Mouse (Mus musculus) fibroblast of lung, adult 2 months (primary cell): Measurements from ENCODE around the gene Gm47959.

ENCODE experiments used
- DNase-seq: peaks from one replicate; pipeline ENCODE4 v3.0.0-alpha.2; 2011; ENCODE audit warnings: low read depth

Gene Gm47959

DNA sequence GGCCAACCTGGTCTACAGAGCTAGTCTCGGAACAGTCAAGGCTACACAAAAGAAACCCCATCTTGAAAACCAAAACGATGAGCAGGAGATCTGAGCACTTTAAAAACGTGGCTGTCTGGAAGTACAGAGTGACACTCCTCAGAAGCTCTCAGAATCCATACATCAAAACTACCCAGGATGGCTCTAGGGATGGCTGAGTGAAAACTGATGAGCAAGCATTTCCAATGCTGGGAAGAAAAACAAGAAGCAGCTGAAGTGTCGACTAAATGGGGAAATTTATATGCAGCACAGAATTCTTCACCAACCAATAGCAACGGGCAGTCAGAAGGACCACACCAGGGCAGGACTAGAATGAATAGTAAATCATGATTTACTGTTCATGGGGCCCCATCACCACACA lies 34.2 kb downstream of the Gm47959 start:
- no peak for DNase-seq

GRCm38 (mm10) chr1:83036892-83037667 lies 36.7 kb downstream of the Gm47959 start:
- no peak for DNase-seq

DNA sequence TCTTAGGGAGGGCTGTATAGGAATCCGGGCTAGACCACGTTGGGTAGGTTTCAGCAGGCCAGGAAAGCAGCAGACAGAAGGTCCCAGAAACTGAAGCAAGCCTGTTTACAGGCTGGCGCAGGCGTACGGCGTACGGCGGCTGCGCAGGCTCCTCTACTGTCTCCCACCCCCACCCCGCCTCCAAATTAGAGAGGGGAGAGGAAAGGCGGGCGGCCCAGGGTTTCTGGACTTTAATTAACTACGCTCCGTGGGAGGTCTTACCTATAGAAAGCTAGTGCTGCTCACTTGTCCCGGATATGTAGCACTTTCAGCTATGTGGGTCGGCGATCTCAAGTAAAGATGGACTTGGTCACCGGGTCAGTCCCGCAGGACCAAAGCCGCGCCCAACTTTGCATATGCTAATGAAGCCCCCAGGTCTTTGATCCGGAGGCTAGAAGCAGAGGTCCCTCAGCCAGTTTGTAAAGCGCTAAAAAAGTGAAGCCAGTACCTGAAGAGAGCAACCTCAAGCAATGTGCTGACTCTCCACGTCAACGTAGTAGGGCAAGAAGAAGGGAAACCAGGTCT lies 37.8 kb downstream of the Gm47959 start, which contains the start of gene Slc19a3:
Gene Slc19a3, minus strand, starts transcription at position 340 of the 564 bp plus-strand sequence.
- peak; percentile 33 for DNase-seq

DNA sequence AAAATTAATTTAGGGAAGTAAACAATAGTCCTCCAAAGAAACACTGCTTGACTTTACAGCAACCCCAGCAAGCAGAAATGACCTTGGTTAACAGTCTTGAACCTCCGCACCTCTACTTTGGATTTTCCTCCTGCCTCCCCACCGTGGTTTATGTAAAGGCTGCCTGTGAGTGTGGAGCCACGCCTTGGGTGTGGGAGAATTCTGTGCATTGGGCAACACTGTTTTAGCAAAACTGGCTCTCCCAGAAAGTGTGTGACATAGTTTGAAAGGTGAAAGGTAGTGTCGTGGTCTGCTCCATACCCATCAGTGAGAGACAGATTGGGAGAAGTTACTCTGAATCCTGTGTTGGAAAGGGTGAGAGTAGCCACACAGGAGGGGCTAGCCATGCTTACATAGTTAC lies 38.7 kb downstream of the Gm47959 start:
- DNase-seq: no peak

DNA sequence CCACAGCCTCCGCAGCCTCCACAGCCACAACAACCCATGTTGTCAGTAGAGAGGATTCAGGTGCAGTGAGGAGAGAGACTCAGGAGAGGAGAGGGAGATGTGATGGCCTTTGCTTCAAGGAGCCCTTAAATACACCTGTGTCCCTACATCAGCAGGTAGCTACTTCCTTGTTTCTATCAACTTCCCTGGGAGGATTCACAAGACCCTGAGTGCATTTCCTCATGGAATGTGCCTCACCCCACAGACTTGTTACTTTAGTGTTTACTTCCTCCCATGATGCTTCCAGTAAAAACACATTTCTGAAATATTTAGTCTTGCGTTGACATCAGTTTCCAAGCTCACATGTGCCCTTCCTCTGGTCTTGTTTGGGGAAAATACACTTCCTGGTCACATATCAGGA lies 42.0 kb downstream of the Gm47959 start, which contains the start of gene Krtap28-10:
Gene Krtap28-10, minus strand, starts transcription at position 101 of the 400 bp plus-strand sequence.
- DNase-seq: no peak

GRCm38 (mm10) chr1:83044882-83045427 lies 44.6 kb downstream of the Gm47959 start, which contains the start of gene Gm47969:
Gene Gm47969 (plus strand): TSS chr1:83044932.
- DNase-seq: no peak
